Mouse (Mus musculus) heart, adult 9 months (tissue): ENCODE measurements around the gene Pgbd1.

ENCODE experiments used
- DNase-seq, 2 experiments: peaks; one replicate each; pipeline ENCODE4 v3.0.0; 2022; ENCODE audit warnings: low spot score in 2 of 2

The Pgbd1 gene

GRCm38 (mm10) chr13:21415750-21416149 is 25.1 kb downstream of the Pgbd1 start:
- DNase-seq: no peak

DNA sequence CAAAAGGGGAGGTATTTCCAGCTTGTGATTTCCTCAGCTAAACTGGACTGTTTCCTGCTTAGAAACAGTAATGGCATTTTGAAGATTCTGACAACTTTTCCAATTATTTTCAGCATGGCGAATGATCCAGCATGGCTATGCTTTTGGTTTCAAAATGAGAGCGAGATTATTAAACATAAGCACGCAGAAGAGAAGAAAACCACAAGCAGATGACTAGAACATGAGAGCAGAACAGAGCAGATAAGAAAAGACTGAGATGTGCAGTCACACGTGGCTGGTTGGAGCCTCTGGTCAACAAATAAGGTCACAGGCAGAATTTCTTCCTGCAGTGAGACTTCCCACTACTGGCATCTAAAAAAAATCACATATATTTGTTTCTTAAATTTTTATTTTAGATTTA is 25.6 kb downstream of the Pgbd1 start:
- DNase-seq: no peak

- DNase-seq: no peak
Observed at GRCm38 (mm10) chr13:21414231-21415212, 26.3 kb downstream of the Pgbd1 start.

- DNase-seq: no peak
Observed at GRCm38 (mm10) chr13:21408805-21409459, 31.9 kb downstream of the Pgbd1 start.

DNA sequence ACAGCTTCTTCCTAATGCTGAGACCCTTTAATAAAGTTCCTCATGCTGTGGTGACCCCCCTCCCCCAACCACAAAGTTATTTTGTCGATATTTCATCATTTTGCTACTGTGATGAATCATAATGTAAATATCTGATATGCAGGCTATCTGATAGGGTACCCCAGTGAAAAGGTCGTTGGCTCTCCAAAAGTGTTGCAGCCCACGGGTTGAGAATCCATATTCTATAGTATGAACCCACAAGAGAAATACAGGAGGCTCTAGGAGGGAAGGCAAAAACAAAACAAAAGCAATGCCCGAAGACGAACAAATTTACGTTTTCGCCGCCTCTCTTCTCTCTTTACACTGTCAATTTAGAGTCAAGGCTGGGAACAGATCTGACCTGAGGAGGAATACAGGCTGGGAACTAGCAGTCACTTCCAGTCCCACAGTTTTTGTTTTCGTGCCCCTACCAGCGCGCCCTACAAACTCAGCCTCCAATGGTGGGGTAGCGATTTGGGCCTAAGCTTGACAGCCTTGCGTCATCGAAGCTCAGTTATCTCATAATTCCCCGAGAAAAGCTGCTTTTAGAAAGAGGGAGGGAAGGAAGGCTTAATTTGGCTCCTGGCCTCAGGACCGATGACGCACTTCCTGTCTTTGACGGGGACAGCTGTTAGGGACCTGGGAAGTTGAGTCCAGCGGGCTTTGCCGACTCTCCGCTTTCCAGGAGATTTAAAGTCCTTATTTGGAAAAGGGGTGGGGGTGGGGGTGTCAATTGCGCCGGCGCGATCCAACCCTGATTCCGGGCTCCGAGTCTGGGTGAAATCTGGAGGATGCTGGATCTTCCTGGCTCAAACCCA is 32.7 kb downstream of the Pgbd1 start:
- DNase-seq: peak; percentile 91

- DNase-seq: peak; percentile 6 to 28
Observed at GRCm38 (mm10) chr13:21407341-21407740, 33.5 kb downstream of the Pgbd1 start.

DNA sequence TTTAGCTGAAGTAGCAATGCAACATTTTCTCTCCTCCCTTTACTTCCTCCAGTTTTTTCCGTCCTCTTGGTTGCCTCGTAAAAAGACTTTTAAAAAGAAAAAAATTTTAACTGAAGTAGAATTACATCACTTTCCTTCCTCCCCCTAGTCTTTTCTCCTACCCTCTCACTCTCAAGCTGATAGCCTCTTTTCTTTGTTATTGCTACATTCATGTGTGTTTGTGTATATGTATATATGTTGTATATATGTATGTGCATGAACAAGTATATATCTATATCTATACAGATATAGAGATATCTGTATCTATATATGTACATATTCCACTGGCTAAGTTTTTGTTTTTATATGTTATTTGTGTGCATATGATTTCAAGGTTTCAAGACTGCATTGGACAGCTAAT is 38.0 kb downstream of the Pgbd1 start:
- DNase-seq: no peak

DNA sequence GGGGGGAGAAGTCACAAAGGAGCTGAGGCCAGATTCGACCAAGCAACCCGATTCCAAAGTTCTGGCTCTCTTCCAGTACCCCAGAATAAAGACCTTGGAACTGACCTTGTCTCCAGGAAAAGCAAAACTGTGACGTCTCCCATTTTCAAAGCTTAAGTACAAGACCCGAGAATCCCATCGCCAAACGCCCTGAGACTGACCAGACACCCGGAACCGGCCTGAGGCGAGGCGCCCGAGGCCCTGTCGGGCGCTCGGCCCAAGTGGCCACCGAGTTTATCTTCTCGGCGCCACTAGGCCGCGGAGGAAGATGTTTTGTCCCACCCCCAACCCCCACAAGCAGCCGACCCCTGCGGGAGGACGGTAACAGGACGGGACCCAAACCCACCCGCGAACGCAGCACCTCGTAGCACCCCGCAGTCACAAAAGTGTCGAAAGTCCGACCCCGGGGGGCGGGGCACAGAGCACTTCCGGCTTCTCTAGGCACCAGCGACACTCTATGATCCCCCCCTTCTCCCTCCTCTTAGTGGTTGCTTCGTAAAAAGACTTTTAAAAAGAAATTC is 38.5 kb downstream of the Pgbd1 start, which contains the start of gene Zkscan3:
Gene Zkscan3, minus strand, starts transcription at position 469 of the 560 bp plus-strand sequence.
- peak; percentile 81 to 84 for DNase-seq

- DNase-seq: no peak
Observed at GRCm38 (mm10) chr13:21401636-21402286, 39.1 kb downstream of the Pgbd1 start.

- DNase-seq: no peak
Observed at GRCm38 (mm10) chr13:21401166-21401565, 39.7 kb downstream of the Pgbd1 start.

- no peak for DNase-seq
Observed at GRCm38 (mm10) chr13:21397486-21397885, 43.4 kb downstream of the Pgbd1 start.

DNA sequence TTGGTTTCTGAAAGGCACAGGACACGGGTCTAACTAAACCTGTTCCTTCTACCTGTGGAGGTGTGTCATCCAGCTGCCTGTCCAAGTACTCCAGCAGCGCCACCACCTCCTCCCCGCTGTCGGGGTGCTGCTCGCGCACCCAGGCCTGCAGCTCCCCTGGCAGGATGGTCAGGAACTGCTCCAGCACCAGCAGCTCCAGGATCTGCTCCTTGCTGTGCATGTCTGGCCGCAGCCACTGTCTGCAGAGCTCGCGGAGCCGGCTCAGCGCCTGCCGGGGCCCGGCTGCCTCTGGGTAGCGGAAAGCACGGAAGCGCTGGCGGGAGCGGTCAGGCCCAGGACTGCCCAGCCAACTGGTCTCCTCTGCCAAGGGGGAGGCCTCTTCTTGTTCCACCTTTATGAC is 44.8 kb downstream of the Pgbd1 start:
- DNase-seq: peak; percentile 8 to 11

GRCm38 (mm10) chr13:21395623-21396022 is 45.2 kb downstream of the Pgbd1 start:
- DNase-seq: no peak

- DNase-seq: no peak
Observed at GRCm38 (mm10) chr13:21395211-21395610, 45.6 kb downstream of the Pgbd1 start.

DNA sequence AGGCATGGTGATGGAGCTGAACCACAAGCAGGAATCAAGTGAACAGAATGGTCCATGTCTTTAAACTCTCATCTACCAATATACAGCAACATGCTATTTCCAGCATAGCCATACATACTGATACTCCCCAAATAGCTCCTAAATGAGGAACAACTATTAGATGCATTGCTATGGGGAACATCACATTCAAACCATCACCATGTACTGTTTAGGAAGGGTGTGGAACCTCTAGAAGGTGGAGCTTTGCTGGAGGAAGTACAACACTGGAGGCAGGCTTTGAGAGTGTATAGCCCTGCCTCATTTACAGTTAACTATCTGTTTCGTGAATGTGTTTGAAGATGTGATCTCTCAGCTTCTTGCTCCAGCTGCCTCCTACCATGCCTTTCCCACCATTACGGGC is 63.1 kb downstream of the Pgbd1 start:
- DNase-seq: no peak

GRCm38 (mm10) chr13:21372700-21373099 is 68.2 kb downstream of the Pgbd1 start:
- no peak for DNase-seq
